Mouse (Mus musculus): ENCODE results near the gene Phkg1.
"Not testable (repeated sequence)": the region's sequence is repeated elsewhere in the genome, so short reads cannot be mapped to it uniquely, and the experiment has no call there.

The Phkg1 gene

DNA sequence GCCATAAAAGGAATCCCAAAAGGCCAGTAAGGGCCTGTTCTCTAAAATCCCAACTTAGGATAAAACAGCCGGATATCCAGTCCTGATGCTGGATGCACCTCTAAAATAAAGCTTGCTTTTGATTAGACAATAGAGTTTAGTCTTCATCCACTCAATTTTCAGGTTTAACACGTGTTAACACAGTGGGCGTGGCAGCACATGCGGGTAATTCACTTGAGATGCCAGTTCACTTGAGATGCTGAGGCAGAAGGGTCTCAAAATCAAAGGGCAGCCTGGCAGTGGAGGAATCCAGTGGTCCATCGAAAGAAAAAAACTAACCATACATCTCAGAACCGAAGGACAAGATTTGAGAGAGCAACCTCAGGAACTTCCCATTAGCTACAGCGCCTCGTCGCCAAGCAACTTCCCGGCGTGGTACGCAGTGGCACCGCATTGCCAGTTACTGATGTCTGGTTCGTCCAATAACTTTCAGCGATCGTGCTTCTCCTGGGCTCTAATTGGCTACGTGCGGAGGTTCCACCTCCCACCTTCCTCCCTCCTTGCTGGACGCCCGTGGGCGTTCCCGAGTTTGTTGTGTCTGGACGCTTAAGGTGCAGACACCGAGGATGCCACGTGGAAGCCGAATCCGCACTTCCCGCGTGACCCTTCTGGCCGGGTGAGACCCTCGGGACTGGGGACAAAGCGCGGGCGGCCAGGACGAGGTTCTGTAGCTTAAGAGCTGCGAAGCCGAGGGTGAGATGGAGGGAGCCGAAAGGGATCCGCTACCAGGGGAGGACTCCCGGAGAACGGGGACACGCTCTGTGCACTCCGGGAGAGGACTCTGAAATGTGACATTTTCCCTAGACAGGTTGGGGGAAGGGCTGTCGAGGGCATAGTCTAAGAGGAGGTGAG, 2.9 kb downstream of the Phkg1 start, which contains the start of gene Zbed5:
TSS of gene Zbed5 (plus strand) at position 526 of the 891 bp plus-strand sequence.
- DNase-seq, result peak; percentile 87

- not testable (repeated sequence) for DNase-seq
Observed at GRCm38 (mm10) chr5:129890390-129890789, 8.0 kb downstream of the Phkg1 start.

GRCm38 (mm10) chr5:129886911-129887636, 11.3 kb downstream of the Phkg1 start, which contains the start of gene Chchd2:
Gene Chchd2, minus strand, starts transcription at chr5:129887470.
- DNase-seq, result peak; percentile 92

- DNase-seq, result no peak
Observed at GRCm38 (mm10) chr5:129886271-129886670, 12.1 kb downstream of the Phkg1 start.

- DNase-seq, result no peak
Observed at GRCm38 (mm10) chr5:129879888-129880287, 18.5 kb downstream of the Phkg1 start.

DNA sequence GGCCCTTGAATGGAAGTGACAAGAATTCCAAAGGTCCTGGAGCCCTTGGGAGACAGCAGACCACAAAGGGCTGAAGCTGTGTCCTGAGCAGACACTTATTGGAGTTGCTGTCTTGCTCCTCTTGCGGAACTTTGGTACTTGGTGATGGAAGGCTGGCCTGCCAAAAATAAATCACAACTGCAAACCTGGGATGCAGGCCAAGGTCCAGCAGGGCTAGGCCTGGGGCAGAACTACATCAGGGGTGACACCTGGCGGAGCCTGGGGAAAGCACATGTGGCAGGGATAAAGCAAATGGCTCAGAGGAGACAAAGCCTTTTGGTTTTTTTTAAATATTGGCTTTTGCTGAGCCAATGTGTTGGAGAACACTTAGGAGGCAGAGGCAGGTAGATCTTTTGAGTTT, 19.4 kb downstream of the Phkg1 start:
- peak; percentile 58 for DNase-seq

DNA sequence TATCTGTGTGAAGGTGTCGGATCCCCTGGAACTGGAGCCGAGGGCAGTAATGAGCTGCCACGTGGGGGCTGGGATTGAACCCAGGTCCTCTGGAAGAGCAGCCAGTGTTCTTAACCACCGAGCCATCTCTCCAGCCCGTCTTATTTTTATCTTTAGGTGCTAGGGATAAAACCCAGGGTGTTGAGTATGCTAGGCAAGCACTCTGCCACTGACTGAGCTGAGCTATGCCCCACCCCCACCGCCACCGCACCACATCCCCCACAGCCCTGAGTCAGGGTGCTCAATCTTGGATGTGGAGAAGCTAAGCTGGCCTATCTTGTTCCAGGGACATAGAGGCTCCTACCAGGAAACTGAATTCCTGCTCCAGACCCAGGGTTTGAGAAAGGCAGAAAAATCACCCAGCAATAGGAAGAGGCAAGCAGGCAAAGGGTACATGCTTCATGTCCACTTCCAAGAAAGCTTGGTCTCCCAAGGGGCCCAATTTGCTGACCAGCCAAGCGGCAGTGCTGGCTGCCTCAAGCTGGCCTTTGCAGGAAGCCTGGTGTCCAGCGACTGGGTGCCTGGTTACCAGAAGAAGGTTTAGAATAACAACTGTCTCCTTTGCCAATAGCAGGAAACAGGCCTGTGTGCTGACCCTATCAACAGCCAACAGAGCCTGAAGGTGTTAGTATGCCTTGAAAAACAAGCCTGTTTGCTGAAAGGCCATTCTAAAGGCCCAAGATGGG, 20.5 kb downstream of the Phkg1 start:
- no peak for DNase-seq

DNA sequence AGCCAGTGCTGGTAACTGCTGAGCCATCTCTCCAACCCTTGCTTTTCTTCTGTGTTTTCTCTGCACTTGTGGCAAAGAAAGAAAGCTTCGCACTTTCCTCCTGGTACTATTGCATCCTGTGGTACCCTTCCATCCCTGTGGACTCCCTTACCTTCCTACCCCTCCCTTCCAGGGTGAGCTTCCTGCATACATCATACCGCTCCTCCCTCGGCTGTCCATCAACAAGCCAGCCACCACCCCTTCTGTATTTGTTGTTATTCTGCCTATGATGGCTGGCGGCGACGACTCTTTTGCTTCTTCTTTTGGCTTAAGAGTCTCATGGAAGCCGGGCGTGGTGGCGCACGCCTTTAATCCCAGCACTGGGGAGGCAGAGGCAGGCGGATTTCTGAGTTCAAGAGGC, 23.3 kb downstream of the Phkg1 start:
- no peak for DNase-seq

DNA sequence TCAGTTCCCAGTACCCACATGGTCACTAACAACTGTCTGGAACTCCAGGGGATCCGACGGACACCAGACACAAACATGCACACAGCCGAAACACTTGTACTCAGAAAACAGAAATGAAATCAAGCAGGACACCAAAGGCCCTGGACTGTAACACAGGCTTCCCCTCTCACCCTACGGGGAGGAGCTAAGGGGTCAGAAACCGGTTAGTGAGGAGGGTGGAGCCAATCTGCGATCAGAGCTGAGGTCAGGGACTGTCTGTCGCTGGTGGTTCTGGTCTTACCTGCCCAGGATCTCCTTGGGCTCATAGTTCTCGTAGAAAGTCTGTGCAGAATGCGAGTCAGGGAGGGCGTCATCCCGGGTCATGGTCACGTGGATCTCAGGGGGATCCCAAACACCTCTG, 24.4 kb downstream of the Phkg1 start:
- DNase-seq, result no peak

- DNase-seq, result no peak
Observed at GRCm38 (mm10) chr5:129871238-129871637, 27.1 kb downstream of the Phkg1 start.

- DNase-seq, result no peak
Observed at GRCm38 (mm10) chr5:129869238-129869995, 28.9 kb downstream of the Phkg1 start.

DNA sequence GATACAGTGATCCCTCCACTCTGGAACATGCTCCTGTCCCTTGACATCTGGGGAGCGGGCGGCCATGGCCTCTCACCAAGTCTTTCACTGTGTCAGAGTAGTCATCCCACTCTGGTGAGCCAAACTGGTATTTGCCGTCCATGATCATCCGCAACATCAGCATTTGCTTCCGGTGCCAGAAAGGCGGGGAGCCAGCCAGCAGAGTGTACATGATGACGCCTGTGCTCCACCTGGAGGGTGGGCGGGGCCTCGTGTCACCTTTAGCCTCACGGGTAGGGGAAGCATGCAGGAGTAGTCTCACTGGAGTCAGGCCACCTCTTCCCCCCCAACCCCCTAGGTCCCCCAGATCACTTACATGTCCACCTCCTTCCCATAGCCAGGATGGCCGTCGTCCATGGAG, 32.5 kb downstream of the Phkg1 start:
- no peak for DNase-seq

- peak; percentile 41 for DNase-seq
Observed at GRCm38 (mm10) chr5:129864467-129864866, 33.9 kb downstream of the Phkg1 start.

DNA sequence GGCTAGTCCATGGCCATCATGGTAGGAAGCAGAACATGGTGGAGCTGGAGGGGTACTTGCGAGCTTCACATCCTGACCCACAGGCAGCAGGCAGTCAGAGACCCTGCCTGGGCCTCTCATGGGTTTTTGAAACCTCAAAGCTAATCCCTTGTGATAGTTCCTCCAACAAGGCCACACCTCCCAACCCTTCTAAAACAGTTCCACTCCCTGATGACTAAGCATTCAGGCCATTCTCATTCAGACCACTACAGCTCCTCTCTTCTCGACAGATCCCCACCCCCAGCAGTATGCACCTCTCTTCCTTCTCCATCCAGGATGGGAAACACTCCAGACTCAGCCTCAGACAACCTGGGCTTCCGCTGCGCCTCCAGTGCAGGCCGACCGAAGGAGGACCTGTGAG, 36.0 kb downstream of the Phkg1 start:
- no peak for DNase-seq

DNA sequence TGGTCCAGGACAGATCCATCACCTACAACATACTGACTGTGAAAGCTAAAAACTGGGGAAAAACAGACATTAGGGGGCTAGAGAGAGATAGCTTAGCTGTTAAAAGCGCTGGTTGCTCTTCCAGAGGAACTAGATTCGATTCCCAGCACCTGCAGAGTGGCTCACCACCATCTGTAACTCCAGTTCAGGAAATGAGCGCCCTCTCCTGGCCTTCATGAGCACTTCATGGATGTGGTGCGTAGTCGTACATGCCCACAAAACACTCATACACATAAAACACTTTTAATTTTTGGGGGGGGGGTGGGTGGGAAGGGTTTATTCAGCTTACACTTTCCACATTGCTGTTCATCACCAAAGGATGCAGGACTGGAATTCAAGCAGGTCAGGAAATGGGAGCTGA, 41.9 kb downstream of the Phkg1 start:
- no peak for DNase-seq

DNA sequence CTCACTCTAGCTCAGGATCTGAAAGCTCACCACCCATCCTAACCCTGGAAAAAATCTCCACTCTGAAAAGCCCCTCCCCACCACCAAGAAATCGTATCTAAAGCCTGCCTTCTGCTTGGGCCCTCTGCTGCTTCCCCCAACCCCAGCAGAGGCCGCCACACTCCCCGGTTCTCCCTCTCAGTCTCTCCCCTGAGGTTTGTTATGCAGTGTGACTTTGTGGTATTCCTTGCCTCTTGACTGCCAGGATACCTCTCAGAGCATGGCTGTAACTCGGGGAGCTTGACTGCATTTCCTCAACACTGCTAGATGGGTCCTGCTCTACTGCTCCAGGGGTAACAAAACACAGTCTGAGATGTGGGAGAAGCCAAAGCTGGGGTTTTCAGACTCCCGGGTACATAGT, 43.2 kb downstream of the Phkg1 start:
- DNase-seq, result no peak

DNA sequence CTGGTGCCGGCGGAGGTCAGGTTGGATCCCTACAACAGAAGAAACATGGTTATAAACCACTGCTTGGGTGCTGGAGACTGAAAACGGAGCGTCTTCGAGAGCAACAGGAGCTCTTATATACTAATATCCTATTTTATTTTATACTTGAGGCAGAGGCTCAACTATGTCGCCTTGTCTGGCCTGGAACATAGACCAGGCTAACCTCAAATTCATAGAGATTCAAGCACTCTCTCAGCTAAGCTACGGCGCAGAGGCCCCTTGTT, 50.9 kb downstream of the Phkg1 start:
- no peak for DNase-seq

- DNase-seq, result peak; percentile 95
Observed at GRCm38 (mm10) chr5:129846752-129847557, 51.4 kb downstream of the Phkg1 start, which contains the start of gene Sumf2. Gene Sumf2, plus strand, starts transcription at chr5:129846986.

GRCm38 (mm10) chr5:129844848-129845247, 53.5 kb downstream of the Phkg1 start:
- DNase-seq, result no peak

Data from lung, postnatal 14 days (tissue).